Mouse (Mus musculus) stomach, embryonic 16.5 days (tissue): ENCODE measurements at regions not wholly inside any gene's neighbourhood (a gene's known extent, or its start where the extent isn't known, plus 50 kb on each side); places are given as distances from the start of the nearest gene placed in this dataset.

ENCODE experiments used
- ATAC-seq: fragments of 200-750 bp; cut with Nextera tagmentation; 2 replicates; pipeline ENCODE4 v1.8.0; 2017; ENCODE audit warnings: moderate number of reproducible peaks, moderate TSS enrichment; ENCODE audit not compliant: insufficient read depth, low FRiP score
- H3K27ac ChIP-seq: fragments of 300-500 bp; sonication (generic); 2 replicates; pipeline ENCODE4 v1.5.1; 2014; ENCODE audit warnings: low read length
- H3K27me3 ChIP-seq: fragments of 300-500 bp; sonication (generic); 2 replicates; pipeline ENCODE4 v1.6.1; 2014; ENCODE audit warnings: low read length, control low read depth, mixed read lengths; ENCODE audit not compliant: control insufficient read depth, insufficient read depth
- H3K36me3 ChIP-seq: fragments of 300-500 bp; sonication (generic); 2 replicates; pipeline ENCODE4 v1.6.1; 2014; ENCODE audit warnings: low read length; ENCODE audit not compliant: control insufficient read depth, insufficient read depth
- H3K4me1 ChIP-seq: fragments of 300-500 bp; sonication (generic); 2 replicates; pipeline ENCODE4 v1.6.1; 2014; ENCODE audit warnings: low read length, control low read depth, mixed read lengths; ENCODE audit not compliant: control insufficient read depth, insufficient read depth
- H3K4me2 ChIP-seq: fragments of 300-500 bp; sonication (generic); 2 replicates; pipeline ENCODE4 v1.6.1; 2014; ENCODE audit warnings: low read depth, low read length, mixed read lengths
- H3K4me3 ChIP-seq: fragments of 300-500 bp; sonication (generic); replicated peaks from 2 replicates; pipeline ENCODE4 v1.5.1; 2014; ENCODE audit warnings: mild to moderate bottlenecking, low read length
- H3K9ac ChIP-seq: fragments of 300-500 bp; sonication (generic); 2 replicates; pipeline ENCODE4 v1.6.1; 2014; ENCODE audit warnings: low read length
- H3K9me3 ChIP-seq: fragments of 300-500 bp; sonication (generic); replicated peaks from 2 replicates; pipeline ENCODE4 v1.6.1; 2016; ENCODE audit warnings: low read length, control low read depth; ENCODE audit not compliant: control insufficient read depth
- WGBS: fragments of 180-500 bp; shearing (Covaris S2); extraction: QIAGEN DNeasy Blood & Tissue Kit; methylation state at CpG from one replicate; pipeline ENCODE4 v1.1.7; 2014; 5-methylcytosine and 5-hydroxymethylcytosine counted together

DNA sequence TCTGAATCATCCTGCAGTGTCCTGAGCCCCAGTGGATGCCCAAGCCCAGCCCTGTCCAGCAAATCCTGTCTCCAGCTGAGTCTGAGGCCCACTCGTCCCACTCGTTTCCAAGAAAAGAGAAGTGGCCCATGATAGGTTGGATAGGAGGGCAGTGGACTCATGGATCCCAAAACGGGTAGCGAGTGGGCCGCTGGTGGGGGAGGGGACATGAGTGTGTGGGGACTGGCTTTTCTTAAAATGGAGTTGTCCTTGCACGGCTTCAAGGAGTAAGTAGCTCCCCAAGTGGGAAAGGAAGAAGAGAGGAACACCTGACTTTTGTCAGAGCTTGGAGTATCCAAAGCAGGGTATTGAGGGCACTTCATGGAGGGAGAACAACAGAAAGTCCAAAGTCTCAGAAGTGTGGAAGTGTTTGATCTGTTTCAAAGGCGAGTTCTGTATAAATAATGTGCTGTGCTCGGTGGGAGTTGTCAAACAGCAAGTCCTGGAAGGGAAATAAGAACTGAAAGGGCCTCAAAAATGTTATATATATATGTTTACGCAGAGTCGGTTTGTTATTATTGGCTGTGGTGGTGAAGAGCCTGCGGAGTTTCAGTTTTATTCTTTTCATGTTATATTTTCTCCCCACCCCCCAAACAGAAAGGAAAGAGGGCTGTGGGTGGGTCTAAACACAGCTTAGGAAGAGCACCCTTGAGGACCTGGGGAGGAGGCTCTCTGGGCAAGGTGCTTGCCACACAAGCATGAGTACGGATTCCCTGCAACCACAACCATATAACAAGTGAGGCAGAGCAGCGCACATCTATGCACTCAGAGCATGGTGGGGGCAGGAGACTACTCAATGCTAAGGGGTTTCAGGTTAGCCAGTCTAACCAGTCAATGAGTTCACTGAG lies 124.1 kb upstream of the Slc44a1 start:
- 53% methylated on average over 13 of the region's 13 CpGs for WGBS
- Histone ChIP-seq H3K36me3 (no peaks in the 10 kb centered on the region), H3K4me2 (no peak overlapping the region), H3K9me3 (no peaks in the 10 kb centered on the region), H3K27me3 (no peaks in the 10 kb centered on the region), H3K27ac (peak overlapping the region; percentile 79), H3K9ac (no peak overlapping the region), H3K4me1 (peaks cover 29% of the 10 kb centered on the region), H3K4me3 (no peak overlapping the region)
- ATAC-seq, result no peak

- H3K9me3 ChIP-seq, result no peaks in the 10 kb centered on the region
- H3K9ac ChIP-seq, result no peak overlapping the region
- H3K4me2 ChIP-seq, result no peak overlapping the region
- peak; percentile 65 for ATAC-seq
- H3K4me3 ChIP-seq, result no peak overlapping the region
- H3K4me1 ChIP-seq, result peaks cover 29% of the 10 kb centered on the region
- no peaks in the 10 kb centered on the region for H3K27me3 ChIP-seq
- WGBS, result 55% methylated on average over 7 of the region's 7 CpGs
- no peaks in the 10 kb centered on the region for H3K36me3 ChIP-seq
- H3K27ac ChIP-seq, result peak overlapping the region; percentile 79
Observed at GRCm38 (mm10) chr4:53315121-53315875, 124.9 kb upstream of the Slc44a1 start.

GRCm38 (mm10) chr4:53314076-53314475 lies 126.1 kb upstream of the Slc44a1 start:
- Histone ChIP-seq H3K9ac (no peak overlapping the region), H3K4me3 (no peak overlapping the region), H3K9me3 (no peaks in the 10 kb centered on the region), H3K4me2 (no peak overlapping the region), H3K27ac (no peak overlapping the region), H3K36me3 (no peaks in the 10 kb centered on the region), H3K4me1 (peaks cover 29% of the 10 kb centered on the region), H3K27me3 (no peaks in the 10 kb centered on the region)
- ATAC-seq, result no peak
- WGBS, result 86% methylated on average over 8 of the region's 8 CpGs

DNA sequence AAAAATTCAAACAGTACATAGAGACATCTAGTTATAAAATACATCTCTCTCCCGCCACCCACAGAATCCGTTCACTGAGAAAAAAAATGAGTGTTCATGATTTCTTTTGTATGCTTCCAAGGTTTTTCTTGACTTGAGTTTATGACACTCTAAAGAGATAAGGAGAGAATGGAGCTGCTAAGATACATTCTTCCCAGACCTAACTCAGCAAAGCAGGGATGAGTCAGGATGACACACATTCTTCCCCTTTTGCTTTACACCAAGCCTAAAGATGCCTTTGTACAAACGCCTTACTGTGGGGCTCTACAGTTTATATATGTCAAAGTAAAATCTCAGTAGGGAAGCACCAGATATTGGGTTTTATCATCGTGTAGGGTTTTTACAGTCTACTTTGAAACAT lies 133.1 kb upstream of the Slc44a1 start:
- Histone ChIP-seq H3K4me1 (peaks cover 9% of the 10 kb centered on the region; the same call in 1 of the 2 replicates), H3K4me3 (no peak overlapping the region), H3K4me2 (no peak overlapping the region), H3K27ac (no peak overlapping the region), H3K36me3 (no peaks in the 10 kb centered on the region), H3K9me3 (no peaks in the 10 kb centered on the region), H3K9ac (no peak overlapping the region), H3K27me3 (no peaks in the 10 kb centered on the region)
- ATAC-seq, result no peak
- WGBS, result 59% methylated on average over 4 of the region's 4 CpGs

DNA sequence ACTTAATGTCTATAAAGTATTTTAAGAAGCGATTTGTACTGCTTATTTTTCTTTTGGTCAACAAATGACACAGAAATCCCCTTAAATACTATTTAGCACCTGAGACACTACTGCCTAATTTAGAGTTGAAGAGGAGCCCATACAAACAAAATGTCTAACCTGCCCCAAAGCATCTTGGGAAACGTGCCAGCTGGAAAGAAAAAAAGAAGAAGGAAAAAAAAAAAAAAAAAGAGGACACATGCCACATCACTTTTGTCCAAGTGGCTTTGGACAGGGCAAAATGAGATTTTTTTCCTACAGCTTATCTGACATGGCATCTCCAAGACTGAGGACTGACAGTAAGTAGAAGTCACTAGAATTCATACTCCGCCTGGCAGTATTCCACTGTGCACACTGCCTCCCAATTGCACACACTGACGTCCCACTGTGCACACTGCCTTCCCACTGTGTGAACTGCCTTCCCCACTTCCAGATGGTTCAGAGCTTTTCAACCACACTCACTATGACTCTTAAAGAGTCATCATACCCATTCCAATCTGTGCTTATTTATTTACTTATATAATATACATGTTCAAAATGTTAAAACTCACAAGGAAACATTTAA lies 135.3 kb upstream of the Slc44a1 start:
- Histone ChIP-seq H3K9ac (no peak overlapping the region), H3K27ac (no peak overlapping the region), H3K4me1 (peaks cover 9% of the 10 kb centered on the region; the same call in 1 of the 2 replicates), H3K27me3 (no peaks in the 10 kb centered on the region), H3K4me3 (no peak overlapping the region), H3K9me3 (no peaks in the 10 kb centered on the region), H3K4me2 (no peak overlapping the region), H3K36me3 (no peaks in the 10 kb centered on the region)
- WGBS, result 84% methylated on average over 4 of the region's 4 CpGs
- ATAC-seq, result no peak

GRCm38 (mm10) chr4:53304290-53304654 lies 135.9 kb upstream of the Slc44a1 start:
- Histone ChIP-seq H3K27ac (peak overlapping the region; percentile 38), H3K4me3 (no peak overlapping the region), H3K4me2 (no peak overlapping the region), H3K9ac (no peak overlapping the region), H3K36me3 (no peaks in the 10 kb centered on the region), H3K4me1 (peaks cover 9% of the 10 kb centered on the region; the same call in 1 of the 2 replicates), H3K9me3 (no peaks in the 10 kb centered on the region), H3K27me3 (no peaks in the 10 kb centered on the region)
- 39% methylated on average over 2 of the region's 2 CpGs for WGBS
- peak; percentile 62; the same call in 1 of the 2 replicates for ATAC-seq

- peak overlapping the region; percentile 38 for H3K27ac ChIP-seq
- no peaks in the 10 kb centered on the region for H3K27me3 ChIP-seq
- no peaks in the 10 kb centered on the region for H3K36me3 ChIP-seq
- ATAC-seq, result no peak
- no peak overlapping the region for H3K4me3 ChIP-seq
- no peak overlapping the region for H3K4me2 ChIP-seq
- no peak overlapping the region for H3K9ac ChIP-seq
- WGBS, result 39% methylated on average over 4 of the region's 4 CpGs
- H3K4me1 ChIP-seq, result peaks cover 9% of the 10 kb centered on the region; the same call in 1 of the 2 replicates
- H3K9me3 ChIP-seq, result no peaks in the 10 kb centered on the region
Observed at GRCm38 (mm10) chr4:53303621-53304289, 136.5 kb upstream of the Slc44a1 start.

DNA sequence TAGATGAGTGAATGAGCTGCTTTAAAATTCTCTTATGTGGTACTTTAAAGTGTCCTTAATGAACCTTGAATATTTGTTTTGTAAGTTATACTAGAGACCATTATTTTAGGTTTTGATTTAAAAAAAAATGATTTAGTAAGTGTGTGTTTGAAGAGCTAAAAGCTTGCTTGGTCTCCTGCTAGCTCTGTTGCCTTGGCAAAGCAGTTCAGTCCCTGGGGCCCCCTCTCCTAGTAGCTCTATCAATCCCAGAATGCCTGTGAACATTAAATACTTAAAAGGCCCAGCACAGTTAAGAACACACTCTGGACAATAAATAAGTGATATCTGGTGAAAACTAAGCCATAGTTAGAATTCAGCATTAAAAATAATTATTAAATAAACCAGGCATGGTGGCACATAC lies 138.3 kb upstream of the Abca1 start:
- ATAC-seq, result no peak
- Histone ChIP-seq H3K4me2 (no peak overlapping the region), H3K9me3 (no peaks in the 10 kb centered on the region), H3K27me3 (no peaks in the 10 kb centered on the region), H3K27ac (no peak overlapping the region), H3K4me3 (no peak overlapping the region), H3K4me1 (no peaks in the 10 kb centered on the region), H3K9ac (no peak overlapping the region), H3K36me3 (no peaks in the 10 kb centered on the region)
